Mouse (Mus musculus) midbrain, postnatal 0 days (tissue): ENCODE data around the gene Lsm3. TPM values are rescaled to one million over a fixed set of nuclear protein-coding genes. Genes with fewer than 3 reads are reported as not detected.

Experiments used
- ATAC-seq: fragments of 200-750 bp; cut with Nextera tagmentation; 2 replicates; pipeline ENCODE4 v1.8.0; 2017; ENCODE audit warnings: moderate number of reproducible peaks, mild to moderate bottlenecking, moderate TSS enrichment, moderate library complexity; ENCODE audit not compliant: low FRiP score
- DNase-seq: peaks from one replicate; pipeline ENCODE4 v3.0.0-alpha.2; 2015; ENCODE audit warnings: low spot score
- H3K27ac ChIP-seq: fragments of 300-500 bp; sonication (generic); 2 replicates; pipeline ENCODE4 v1.5.1; 2014; ENCODE audit warnings: low read depth, mild to moderate bottlenecking, low read length, mixed read lengths
- H3K27me3 ChIP-seq: fragments of 300-500 bp; sonication (generic); 2 replicates; pipeline ENCODE4 v1.6.1; 2014; ENCODE audit warnings: low read length, control low read depth, mixed read lengths; ENCODE audit not compliant: insufficient read depth
- H3K36me3 ChIP-seq: fragments of 300-500 bp; sonication (generic); 2 replicates; pipeline ENCODE4 v1.6.1; 2014; ENCODE audit warnings: low read length, control low read depth, mixed read lengths; ENCODE audit not compliant: insufficient read depth
- H3K4me1 ChIP-seq: fragments of 300-500 bp; sonication (generic); 2 replicates; pipeline ENCODE4 v1.6.1; 2014; ENCODE audit warnings: mild to moderate bottlenecking, control low read depth, antibody characterized with exemption, low read length, mixed read lengths; ENCODE audit not compliant: insufficient read depth
- H3K4me2 ChIP-seq: fragments of 300-500 bp; sonication (generic); 2 replicates; pipeline ENCODE4 v1.6.1; 2014; ENCODE audit warnings: low read depth, mild to moderate bottlenecking, low read length, mixed read lengths; ENCODE audit not compliant: poor library complexity, severe bottlenecking
- H3K4me3 ChIP-seq: fragments of 300-500 bp; sonication (generic); 2 replicates; pipeline ENCODE4 v1.5.1; 2014; ENCODE audit warnings: low read depth, mild to moderate bottlenecking, low read length, moderate library complexity
- H3K9ac ChIP-seq: fragments of 300-500 bp; sonication (generic); replicated peaks from 2 replicates; pipeline ENCODE4 v1.6.1; 2014; ENCODE audit warnings: mild to moderate bottlenecking, low read length, moderate library complexity, mixed read lengths; ENCODE audit not compliant: poor library complexity, severe bottlenecking
- H3K9me3 ChIP-seq: fragments of 300-500 bp; sonication (generic); 2 replicates; pipeline ENCODE4 v1.6.1; 2016; ENCODE audit warnings: low read length, control low read depth
- CTCF ChIP-seq: IDR thresholded peaks from 2 replicates; pipeline ENCODE4 v1.5.1; 2016; ENCODE audit warnings: antibody characterized with exemption, mild to moderate bottlenecking
- WGBS: fragments of 180-500 bp; shearing (Covaris S2); extraction: QIAGEN DNeasy Blood & Tissue Kit; methylation state at CpG from one replicate; pipeline ENCODE4 v1.1.7; 2014; 5-methylcytosine and 5-hydroxymethylcytosine counted together
- polyA plus RNA-seq: library from polyadenylated mRNA; unstranded; fragments of >200 nt; fragmentation: Nextera tagmentation; extraction: Ambion mirVana; gene quantifications from 2 replicates; pipeline ENCODE4 v1.2.1, GENCODE M21; 2015
- total RNA-seq: library from RNA; depleted of rRNA; stranded (reverse); fragments of >200 nt; gene quantifications from 2 replicates; pipeline ENCODE4 v1.2.3, GENCODE M21; 2014

Lsm3 gene
- total and polyA plus RNA-seq, 2 experiments from 2014 or later = 38.6 to 169 TPM

- WGBS = 63% methylated on average over 3 of the region's 3 CpGs
- no peaks in the 10 kb centered on the region for H3K27me3 ChIP-seq
- no peak for DNase-seq
- no peak for TF ChIP-seq CTCF
- no peaks in the 10 kb centered on the region for H3K4me1 ChIP-seq
- H3K27ac ChIP-seq = no peak overlapping the region
- H3K9ac ChIP-seq = no peak overlapping the region
- H3K4me2 ChIP-seq = no peak overlapping the region
- ATAC-seq = no peak
- H3K36me3 ChIP-seq = no peaks in the 10 kb centered on the region
- H3K4me3 ChIP-seq = no peak overlapping the region
- no peaks in the 10 kb centered on the region for H3K9me3 ChIP-seq
Measured at GRCm38 (mm10) chr6:91535231-91535630, 19.5 kb downstream of the Lsm3 start.

- Histone ChIP-seq H3K9ac (no peak overlapping the region), H3K4me1 (no peaks in the 10 kb centered on the region), H3K9me3 (no peaks in the 10 kb centered on the region), H3K36me3 (no peaks in the 10 kb centered on the region), H3K27ac (no peak overlapping the region), H3K27me3 (no peaks in the 10 kb centered on the region), H3K4me2 (no peak overlapping the region), H3K4me3 (no peak overlapping the region)
- DNase-seq (no peak), ATAC-seq (no peak)
- 91% methylated on average over 11 of the region's 11 CpGs for WGBS
- no peak for TF ChIP-seq CTCF
Measured at GRCm38 (mm10) chr6:91536047-91536765, 20.5 kb downstream of the Lsm3 start.

GRCm38 (mm10) chr6:91541276-91541675, 25.5 kb downstream of the Lsm3 start:
- WGBS = 50% methylated on average over 3 of the region's 3 CpGs
- no peak overlapping the region for H3K4me3 ChIP-seq
- H3K4me2 ChIP-seq = no peak overlapping the region
- H3K9ac ChIP-seq = no peak overlapping the region
- DNase-seq (no peak), ATAC-seq (no peak)
- H3K27me3 ChIP-seq = no peaks in the 10 kb centered on the region
- H3K27ac ChIP-seq = no peak overlapping the region
- H3K9me3 ChIP-seq = no peaks in the 10 kb centered on the region
- TF ChIP-seq CTCF = no peak
- H3K36me3 ChIP-seq = no peaks in the 10 kb centered on the region
- no peaks in the 10 kb centered on the region for H3K4me1 ChIP-seq

GRCm38 (mm10) chr6:91543056-91543455, 27.3 kb downstream of the Lsm3 start:
- H3K27ac ChIP-seq = no peak overlapping the region
- H3K4me1 ChIP-seq = no peaks in the 10 kb centered on the region
- H3K36me3 ChIP-seq = no peaks in the 10 kb centered on the region
- no peak overlapping the region for H3K4me2 ChIP-seq
- ATAC-seq = no peak
- WGBS = 82% methylated on average over 5 of the region's 5 CpGs
- no peak for TF ChIP-seq CTCF
- DNase-seq = no peak
- H3K9me3 ChIP-seq = no peaks in the 10 kb centered on the region
- H3K4me3 ChIP-seq = no peak overlapping the region
- no peaks in the 10 kb centered on the region for H3K27me3 ChIP-seq
- no peak overlapping the region for H3K9ac ChIP-seq

GRCm38 (mm10) chr6:91546241-91546884, 30.6 kb downstream of the Lsm3 start:
- Histone ChIP-seq H3K4me2 (no peak overlapping the region), H3K9me3 (no peaks in the 10 kb centered on the region), H3K4me3 (no peak overlapping the region), H3K36me3 (no peaks in the 10 kb centered on the region), H3K27ac (no peak overlapping the region), H3K9ac (no peak overlapping the region), H3K27me3 (no peaks in the 10 kb centered on the region), H3K4me1 (no peaks in the 10 kb centered on the region)
- ATAC-seq = no peak
- 70% methylated on average over 9 of the region's 9 CpGs for WGBS
- no peak for DNase-seq
- TF ChIP-seq CTCF = no peak

GRCm38 (mm10) chr6:91547313-91547712, 31.6 kb downstream of the Lsm3 start:
- ATAC-seq = no peak
- Histone ChIP-seq H3K27me3 (no peaks in the 10 kb centered on the region), H3K4me3 (no peak overlapping the region), H3K9ac (no peak overlapping the region), H3K36me3 (no peaks in the 10 kb centered on the region), H3K27ac (no peak overlapping the region), H3K9me3 (no peaks in the 10 kb centered on the region), H3K4me1 (no peaks in the 10 kb centered on the region), H3K4me2 (no peak overlapping the region)
- no peak for TF ChIP-seq CTCF
- DNase-seq = no peak
- 60% methylated on average over 1 of the region's 1 CpGs for WGBS
